Mouse (Mus musculus) megakaryocyte-erythroid progenitor cell, adult 5-6 weeks (primary cell): ENCODE data around the gene Hlcs. TPM values are rescaled to one million over a fixed set of nuclear protein-coding genes. Genes with fewer than 3 reads are reported as not detected.
A peak's percentile ranks its signal among the peaks of the same experiment; 100 is the strongest.

ENCODE experiments used
- ATAC-seq: replicated peaks from 2 replicates; pipeline ENCODE4 v1.8.0; 2016; ENCODE audit warnings: mild to moderate bottlenecking, inconsistent platforms; ENCODE audit not compliant: severe bottlenecking, poor library complexity, low FRiP score, low TSS enrichment
- total RNA-seq, 2 experiments: library from RNA; stranded (forward) in 1 of 2; stranded (reverse) in 1 of 2; fragments of 200-1000, 215-1000 nt in 1 of 2; fragments of >200 nt in 1 of 2; fragmentation: Nextera tagmentation in 1 of 2; gene quantifications; 2 replicates each; pipeline ENCODE4 v1.2.3; 2014 to 2017

Gene Hlcs
- total RNA-seq, 2 experiments from 2014 or later = 5.9 to 26.9 TPM

- no peak; the same call in 1 of the 2 replicates for ATAC-seq
Observed at GRCm38 (mm10) chr16:94176997-94177857, 136.1 kb downstream of the Hlcs start.

GRCm38 (mm10) chr16:94175366-94175986 is 137.9 kb downstream of the Hlcs start:
- ATAC-seq = no peak

- ATAC-seq = no peak
Observed at GRCm38 (mm10) chr16:94173361-94173760, 140.0 kb downstream of the Hlcs start.

DNA sequence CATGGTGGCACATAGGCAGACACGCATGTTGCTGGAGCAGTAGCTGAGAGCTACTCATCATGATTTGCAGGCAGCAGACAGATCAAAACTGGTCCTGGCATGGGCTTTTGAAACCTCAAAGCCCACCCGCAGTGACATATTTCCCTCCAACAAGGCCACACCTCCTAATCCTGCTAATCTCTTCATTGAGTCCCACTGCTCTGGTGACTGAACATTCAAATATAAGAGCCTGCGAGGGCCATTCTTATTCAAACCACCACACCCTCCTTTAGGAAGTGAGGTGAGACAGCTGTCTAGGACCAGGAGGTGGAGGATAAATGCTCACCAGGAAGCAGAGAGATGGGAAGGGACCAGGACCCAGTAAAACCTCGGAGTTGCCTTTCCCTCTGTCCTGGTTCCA is 143.2 kb downstream of the Hlcs start:
- ATAC-seq = no peak

DNA sequence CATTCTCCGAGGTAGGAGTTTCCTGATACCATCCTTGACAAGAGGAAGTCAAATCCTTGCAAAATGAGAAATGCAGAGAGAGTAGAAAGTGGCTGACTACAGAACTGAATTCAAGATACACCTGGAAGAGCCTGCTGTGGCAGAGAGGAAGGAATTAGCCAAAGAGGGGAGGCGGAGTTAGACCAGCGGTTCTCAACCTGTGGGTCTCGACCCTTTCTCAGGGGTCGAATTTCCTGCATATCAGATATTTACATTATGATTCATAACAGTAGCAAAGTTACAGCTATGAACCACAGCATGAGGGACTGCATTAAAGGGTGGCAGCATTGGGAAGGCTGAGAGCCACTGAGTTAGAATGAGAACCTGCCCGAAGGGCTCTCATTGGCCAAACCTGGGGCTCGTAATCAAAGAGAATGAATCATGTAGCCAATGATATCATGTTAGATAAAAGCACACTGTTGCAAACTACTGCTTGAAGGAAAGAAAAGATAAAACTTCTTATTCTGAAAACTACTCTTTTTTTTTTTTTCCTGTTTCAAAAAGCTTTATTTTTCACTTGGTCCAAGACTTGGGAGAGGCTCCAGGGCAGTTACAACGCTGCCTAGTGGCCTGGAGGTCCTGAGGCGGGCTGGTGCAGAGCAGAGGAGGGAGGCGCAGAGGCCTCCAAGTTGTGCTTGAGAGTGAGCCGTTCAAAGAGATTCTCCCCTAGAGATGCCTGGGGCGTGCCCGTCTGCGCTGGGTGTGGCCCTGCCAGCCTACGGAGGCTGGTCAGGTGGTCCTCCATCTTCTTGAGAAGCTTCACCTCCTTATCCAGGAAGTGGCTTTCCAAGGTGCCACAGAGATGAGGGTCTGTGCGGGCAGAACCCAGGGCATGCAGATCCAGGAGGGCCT is 144.5 kb downstream of the Hlcs start:
- ATAC-seq = no peak

- ATAC-seq = no peak
Observed at GRCm38 (mm10) chr16:94164978-94165377, 148.4 kb downstream of the Hlcs start.

- no peak for ATAC-seq
Observed at GRCm38 (mm10) chr16:94164236-94164635, 149.1 kb downstream of the Hlcs start.

DNA sequence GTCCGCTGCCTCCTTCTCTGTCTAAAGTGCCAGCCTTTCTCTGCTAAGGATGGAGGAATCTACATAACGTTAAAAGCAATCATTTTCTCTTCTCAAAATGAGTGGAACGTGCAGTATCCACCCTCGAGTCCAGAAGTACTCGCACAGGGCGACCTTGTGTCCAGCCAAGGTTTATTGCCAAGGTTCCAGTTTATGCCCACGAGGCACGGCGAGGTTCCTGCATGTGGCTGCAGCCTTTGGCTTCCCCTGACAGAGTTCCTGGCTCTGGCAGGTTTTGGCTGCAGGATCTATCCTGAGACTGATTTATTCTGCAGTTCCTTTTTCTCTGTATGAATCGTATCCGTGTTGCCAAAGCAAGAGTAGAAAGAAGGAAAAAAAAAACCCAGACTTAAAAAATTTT is 150.3 kb downstream of the Hlcs start:
- ATAC-seq = no peak

GRCm38 (mm10) chr16:94162000-94162399 is 151.4 kb downstream of the Hlcs start:
- no peak for ATAC-seq

- no peak for ATAC-seq
Observed at GRCm38 (mm10) chr16:94157819-94158218, 155.6 kb downstream of the Hlcs start.

DNA sequence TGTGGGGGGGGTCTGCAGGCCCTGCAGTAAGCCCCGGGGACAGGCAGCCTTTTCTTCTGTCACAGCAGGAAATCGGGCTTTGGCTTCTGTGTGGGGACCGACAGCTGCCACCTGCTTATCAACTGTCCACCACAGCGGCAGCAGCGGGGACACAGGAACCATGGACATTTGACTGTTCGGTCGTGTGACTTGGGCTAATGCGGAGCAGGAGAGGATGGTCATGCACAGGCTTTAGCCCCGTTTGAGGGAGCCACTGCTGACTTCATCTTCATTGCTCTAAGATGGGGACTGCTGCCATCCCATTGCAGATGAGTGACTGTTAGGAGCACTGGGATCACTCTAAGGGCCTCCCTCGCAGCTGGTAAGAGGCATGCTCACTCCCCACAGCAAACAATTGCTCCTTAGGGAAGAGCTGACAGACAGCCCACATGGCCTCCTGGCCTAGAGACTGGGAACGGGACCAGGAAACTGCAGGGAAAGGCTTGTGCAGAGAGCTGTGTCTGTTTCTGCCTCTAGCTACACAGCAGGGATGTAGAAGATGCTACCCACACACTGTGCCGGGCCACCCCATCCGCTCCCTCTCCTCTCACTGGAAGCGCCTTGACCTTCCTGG is 158.2 kb downstream of the Hlcs start:
- no peak for ATAC-seq

- peak; percentile 95 for ATAC-seq
Observed at GRCm38 (mm10) chr16:94150125-94151103, 163.0 kb downstream of the Hlcs start.

- no peak for ATAC-seq
Observed at GRCm38 (mm10) chr16:94148139-94148538, 165.2 kb downstream of the Hlcs start.

- ATAC-seq = no peak; the same call in 1 of the 2 replicates
Observed at GRCm38 (mm10) chr16:94143325-94143724, 170.0 kb downstream of the Hlcs start.

- no peak for ATAC-seq
Observed at GRCm38 (mm10) chr16:94140746-94141145, 172.6 kb downstream of the Hlcs start.

DNA sequence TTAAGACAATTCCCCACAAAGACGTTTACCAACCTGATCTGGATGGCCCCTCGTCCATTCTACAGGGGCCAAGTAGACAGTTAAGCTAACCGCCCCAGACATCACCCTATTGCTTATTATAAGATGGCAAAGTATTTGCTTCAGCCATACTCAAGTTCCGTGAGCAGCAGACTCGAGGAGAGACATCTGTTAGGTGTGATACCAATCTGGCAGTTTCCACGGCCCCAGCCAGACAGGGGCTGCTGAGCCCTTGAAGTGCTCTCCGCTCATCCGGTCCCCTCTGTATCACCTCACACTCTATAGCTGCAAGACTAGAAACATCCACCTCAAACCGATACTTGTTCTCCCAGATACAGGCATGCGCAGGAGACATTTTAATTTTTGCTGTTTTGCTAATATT is 179.2 kb downstream of the Hlcs start:
- no peak for ATAC-seq

DNA sequence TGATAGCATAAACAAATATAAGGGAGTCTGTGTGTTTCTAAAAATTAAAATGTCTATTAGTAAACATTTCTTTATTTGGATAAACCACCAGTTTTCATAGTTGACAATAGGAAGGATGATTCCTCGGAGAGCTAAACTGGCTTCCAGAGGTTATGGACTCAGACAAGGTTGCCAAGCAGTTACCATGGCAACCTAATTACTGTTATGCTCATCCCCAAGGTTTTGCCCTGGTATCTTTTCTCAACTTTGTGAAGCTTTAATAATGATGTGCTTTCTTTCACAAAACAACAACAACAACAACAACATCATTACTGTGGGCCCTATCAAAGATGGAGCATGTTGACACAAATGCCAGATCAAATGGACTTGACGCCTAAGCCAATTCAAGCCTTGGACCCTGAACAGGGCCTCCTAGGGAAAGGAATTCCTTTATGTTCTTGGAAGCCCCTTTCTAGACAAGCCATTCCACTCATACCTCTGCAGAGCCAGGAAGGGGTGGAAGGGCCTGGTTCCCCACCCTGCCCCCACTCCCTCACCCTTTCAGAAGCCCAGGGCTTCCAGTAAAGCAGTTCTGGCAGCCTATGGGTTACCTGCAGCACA is 185.0 kb downstream of the Hlcs start:
- no peak for ATAC-seq

DNA sequence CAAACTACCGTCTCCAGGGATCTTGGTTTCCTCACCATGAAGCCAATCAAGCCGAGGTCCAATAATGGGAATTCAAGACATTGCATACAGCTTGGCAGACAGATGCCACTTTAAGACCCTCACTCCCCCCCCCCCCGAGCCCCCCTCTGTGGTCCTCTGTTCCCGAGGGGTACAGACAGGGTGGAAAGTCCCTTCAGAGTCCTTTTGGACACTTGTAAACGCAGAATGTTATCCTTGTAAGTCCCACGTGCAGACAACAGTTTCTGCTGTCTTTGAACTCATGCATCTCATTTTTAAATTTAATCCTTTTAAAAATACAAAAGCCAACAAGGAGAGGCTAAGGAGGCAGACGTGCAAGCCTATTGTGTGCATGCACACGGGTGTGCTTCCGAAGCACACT is 187.2 kb downstream of the Hlcs start:
- ATAC-seq = no peak
